Mouse (Mus musculus): ENCODE data around the gene Txndc12.

DNA sequence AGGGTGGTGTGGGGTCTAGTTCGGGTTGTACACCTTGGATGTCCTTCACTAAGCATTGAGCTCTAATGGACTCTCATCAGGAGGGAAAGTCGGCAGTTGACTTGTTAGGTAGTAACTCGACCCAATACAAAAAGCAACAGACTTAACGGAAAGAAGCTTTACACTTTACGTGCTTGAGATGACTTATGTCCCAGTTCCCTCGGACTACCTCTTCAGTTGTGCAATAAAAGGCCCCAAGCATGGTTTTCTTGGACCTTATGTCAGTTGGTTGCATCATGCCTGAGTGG, 630 bp upstream of the Txndc12 start:
- TF ChIP-seq CTCF (IDR thresholded peaks at IDR 0.05; ENCODE audit: insufficient read depth, low read length) (no peak), POLR2A (IDR thresholded peaks at IDR 0.05; ENCODE audit: borderline replicate concordance, extremely low read depth, low read depth, low read length) (no peak)

Data from lung, adult 2 months (tissue).